Comparison of ENCODE assay signal across 31 mouse cellular contexts in the genomic region with DNA sequence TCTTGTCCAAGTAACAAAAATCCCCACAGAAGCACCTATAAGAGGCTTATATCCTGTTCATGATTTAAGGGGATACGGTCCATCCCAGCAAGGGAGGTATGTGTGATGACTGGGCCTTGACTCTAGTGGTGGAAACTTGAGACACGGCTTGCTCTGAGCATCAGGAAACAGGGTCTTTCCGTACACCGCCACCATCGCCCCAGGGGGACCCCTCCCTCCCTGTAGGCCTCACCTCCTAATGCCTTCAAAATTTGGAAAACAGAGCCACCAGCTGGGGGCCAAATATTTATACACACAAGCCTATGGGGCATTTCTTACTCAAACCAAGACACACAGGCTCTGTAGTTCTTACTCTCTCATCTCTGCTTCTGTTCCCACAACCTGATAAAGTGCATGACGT. TPM values are rescaled to one million over a fixed set of nuclear protein-coding genes. Genes with fewer than 3 reads are reported as not detected.
DNase-seq lines count a peak whose midpoint lies in the region; ATAC-seq and TF ChIP-seq lines count a peak whose summit lies in the region.
"Had no signal": no experiment of that assay in that cellular context is flagged by ENCODE, and none has a peak within 500 bp of the region (broad histone marks: within the 10 kb centered on the region; RNA-seq: fewer than 3 reads in every experiment).

No protein-coding gene starts in this region.

- H3K36me3 ChIP-seq in E14TG2a.4 (ENCODE audit: insufficient read depth, low read length) = peaks cover 85% of the 10 kb centered on the region

- WGBS in cerebellum, adult 2 months = 87% methylated on average over 6 of the region's 6 CpGs

- peak; percentile 38 for ATAC-seq in inflammation-experienced regulatory T-cells, adult 6 months
- ATAC-seq: forebrain, embryonic 14.5 days; forebrain, postnatal 0 days; hindbrain, embryonic 16.5 days; Patski had no signal

- TF ChIP-seq CTCF in E14TG2a.4 (conservative IDR thresholded peaks at IDR 0.05; ENCODE audit: low read length) = no peak
- TF ChIP-seq CTCF in cerebellum, adult 2 months (IDR thresholded peaks at IDR 0.05; ENCODE audit: borderline replicate concordance, insufficient read depth, low read depth, low read length) = no peak

- peak; percentile 64 for DNase-seq in ES-CJ7 (ENCODE audit: low read depth, low spot score)
- DNase-seq in ZHBTc4 (ENCODE audit: low read depth, low spot score) = peak; percentile 60
- DNase-seq in right cerebral cortex, postnatal 36 days (ENCODE audit: low spot score in 2 of 2) = no peak
- DNase-seq in cerebellum, adult 2 months = no peak
- DNase-seq in adrenal gland, postnatal 25 days = no peak
- no peak for DNase-seq in embryo, embryonic 10 days (ENCODE audit: low spot score)
- DNase-seq: adrenal gland, postnatal 10 days; cerebellum, adult 11-12 months; cerebellum, adult 9-10 months; cerebellum, postnatal 14 days; forebrain, postnatal 0 days; gastrocnemius, adult 2 months; gastrocnemius, postnatal 14 days; heart, adult 18-20 months; heart, postnatal 10 days; heart, postnatal 36 days; kidney, adult 2 months had no signal

- 0 out of 2 replicates have a peak overlapping the region, but pooled peaks have one; percentile 18 for H3K4me3 ChIP-seq in E14TG2a.4 (replicated peaks; ENCODE audit: low read length)
- no peak overlapping the region for H3K4me3 ChIP-seq in cerebellum, adult 2 months (replicated peaks; ENCODE audit: insufficient read depth, low read depth, low read length)
- H3K4me3 ChIP-seq: embryonic facial prominence, embryonic 12.5 days; embryonic facial prominence, embryonic 15.5 days; gastrocnemius, adult 2 months; heart, embryonic 12.5 days; heart, embryonic 15.5 days; hindbrain, embryonic 10.5 days; hindbrain, embryonic 13.5 days had no signal

- no peaks in the 10 kb centered on the region for H3K9me3 ChIP-seq in E14TG2a.4 (ENCODE audit: low read length)
- H3K9me3 ChIP-seq: embryonic facial prominence, embryonic 12.5 days; embryonic facial prominence, embryonic 15.5 days; heart, embryonic 12.5 days; heart, embryonic 15.5 days; hindbrain, embryonic 13.5 days had no signal

- no peaks in the 10 kb centered on the region for H3K27me3 ChIP-seq in E14TG2a.4 (ENCODE audit: insufficient read depth, low read length)
- H3K27me3 ChIP-seq in cerebellum, adult 2 months (ENCODE audit: control insufficient read depth, insufficient read depth, low read length) = no peaks in the 10 kb centered on the region
- H3K27me3 ChIP-seq: embryonic facial prominence, embryonic 12.5 days; embryonic facial prominence, embryonic 15.5 days; heart, embryonic 12.5 days; heart, embryonic 15.5 days; hindbrain, embryonic 13.5 days; Patski had no signal

- TF ChIP-seq POLR2A in cerebellum, adult 2 months (IDR thresholded peaks at IDR 0.05; ENCODE audit: borderline replicate concordance, insufficient read depth, low read length) = no peak

- peaks cover 52% of the 10 kb centered on the region for H3K4me1 ChIP-seq in E14TG2a.4 (replicated peaks; ENCODE audit: low read depth, low read length)
- H3K4me1 ChIP-seq in cerebellum, adult 2 months (ENCODE audit: control insufficient read depth, insufficient read depth, low read length) = no peaks in the 10 kb centered on the region
- H3K4me1 ChIP-seq: embryonic facial prominence, embryonic 12.5 days; embryonic facial prominence, embryonic 15.5 days; hindbrain, embryonic 10.5 days; hindbrain, embryonic 13.5 days had no signal

- H3K27ac ChIP-seq in cerebellum, adult 2 months (ENCODE audit: insufficient read depth, low read length) = no peak overlapping the region
- H3K27ac ChIP-seq: embryonic facial prominence, embryonic 12.5 days; embryonic facial prominence, embryonic 15.5 days; gastrocnemius, adult 2 months; heart, embryonic 15.5 days; hindbrain, embryonic 10.5 days; hindbrain, embryonic 13.5 days had no signal

RNA-seq across cellular contexts. Expression of gene Gm10401, which starts 6.3 kb away (rescaled TPM):
- 10 to 100 TPM; 14.8 to 23.2 (median 18.5) TPM for polyA plus RNA-seq in inflammation-experienced regulatory T-cells, adult 6 months (2017; shearing (Covaris generic))
- not detected in 2 replicates for polyA plus RNA-seq in cerebellum, adult 2 months (2012; rRNA removed)
- total RNA-seq in adrenal gland, postnatal 25 days (2021) = not detected in 2 replicates
- total RNA-seq: adrenal gland, adult 18-20 months; adrenal gland, postnatal 10 days; forebrain, postnatal 0 days; gastrocnemius, adult 2 months; gastrocnemius, postnatal 14 days; heart, adult 18-20 months; heart, postnatal 10 days; heart, postnatal 36 days had no signal
- polyA plus RNA-seq: brain, embryonic 14.5 days; frontal cortex, adult 2 months; kidney, adult 2 months; Patski had no signal

RNA-seq across cellular contexts. Expression of gene Acads, which starts 27.4 kb away (rescaled TPM):
- polyA plus RNA-seq in inflammation-experienced regulatory T-cells, adult 6 months (2017; shearing (Covaris generic)) = 10 to 100 TPM; 11.3 to 20.2 (median 18.8) TPM
- polyA plus RNA-seq in cerebellum, adult 2 months (2012; rRNA removed) = 14.9 and 16.1 TPM in 2 replicates
- total RNA-seq in adrenal gland, postnatal 25 days (2021) = 181 and 197 TPM in 2 replicates

RNA-seq across cellular contexts. Expression of gene Unc119b, which starts 43.0 kb away (rescaled TPM):
- 10 to 100 TPM; 15.9 to 27.8 (median 21.3) TPM for polyA plus RNA-seq in inflammation-experienced regulatory T-cells, adult 6 months (2017; shearing (Covaris generic))
- polyA plus RNA-seq in cerebellum, adult 2 months (2012; rRNA removed) = 34.0 and 36.1 TPM in 2 replicates
- total RNA-seq in adrenal gland, postnatal 25 days (2021) = 36.2 and 41.3 TPM in 2 replicates

Comparison
In these comparisons a context has a peak if more than half of its experiments do, and no peak if none do; other contexts are left out.
1. DNase-seq: peak in ES-CJ7 (single experiment) and ZHBTc4 (single experiment); none in right cerebral cortex, postnatal 36 days (0 of 2), cerebellum, adult 2 months (0 of 2), adrenal gland, postnatal 25 days (single experiment) and embryo, embryonic 10 days (single experiment).
2. RNA of gene Gm10401, which starts 6.3 kb away (polyA plus RNA-seq): 14.8 to 23.2 TPM in inflammation-experienced regulatory T-cells, adult 6 months; not detected in cerebellum, adult 2 months; every median in the first group is over 10 times any median in the second.